Mouse (Mus musculus): ENCODE data around the gene Ssbp3.

Gene Ssbp3

GRCm38 (mm10) chr4:106910201-106911172, at the start of gene Ssbp3:
TSS of gene Ssbp3 (plus strand) at chr4:106910701.
- peak; percentile 83 for DNase-seq (ENCODE audit: low read depth, low spot score)

- DNase-seq (ENCODE audit: low read depth, low spot score), result no peak
These were observed 48.6 kb upstream of the Ssbp3 start for GRCm38 (mm10) chr4:106861871-106862270.

DNA sequence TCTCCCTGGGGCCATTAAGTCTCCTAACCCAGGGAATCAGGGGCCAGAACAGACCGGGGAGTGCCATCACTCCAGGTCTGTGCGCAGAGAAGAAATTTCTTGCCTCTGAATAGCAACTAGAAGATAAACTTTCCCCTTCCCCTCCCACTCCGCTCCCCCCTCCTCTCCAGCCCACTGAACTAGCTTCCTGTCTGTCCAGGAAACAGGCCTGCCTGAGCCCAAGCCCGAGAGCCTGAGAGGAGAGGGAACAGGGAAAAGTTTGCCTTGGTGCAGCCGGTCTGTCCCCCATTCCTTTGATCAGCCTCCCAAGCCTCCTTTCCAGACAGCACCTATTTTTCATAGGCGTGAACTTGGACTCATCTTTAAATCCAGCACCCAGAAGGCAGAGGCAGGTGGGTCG, 48.2 kb upstream of the Ssbp3 start:
- no peak for DNase-seq (ENCODE audit: low read depth, low spot score)

DNA sequence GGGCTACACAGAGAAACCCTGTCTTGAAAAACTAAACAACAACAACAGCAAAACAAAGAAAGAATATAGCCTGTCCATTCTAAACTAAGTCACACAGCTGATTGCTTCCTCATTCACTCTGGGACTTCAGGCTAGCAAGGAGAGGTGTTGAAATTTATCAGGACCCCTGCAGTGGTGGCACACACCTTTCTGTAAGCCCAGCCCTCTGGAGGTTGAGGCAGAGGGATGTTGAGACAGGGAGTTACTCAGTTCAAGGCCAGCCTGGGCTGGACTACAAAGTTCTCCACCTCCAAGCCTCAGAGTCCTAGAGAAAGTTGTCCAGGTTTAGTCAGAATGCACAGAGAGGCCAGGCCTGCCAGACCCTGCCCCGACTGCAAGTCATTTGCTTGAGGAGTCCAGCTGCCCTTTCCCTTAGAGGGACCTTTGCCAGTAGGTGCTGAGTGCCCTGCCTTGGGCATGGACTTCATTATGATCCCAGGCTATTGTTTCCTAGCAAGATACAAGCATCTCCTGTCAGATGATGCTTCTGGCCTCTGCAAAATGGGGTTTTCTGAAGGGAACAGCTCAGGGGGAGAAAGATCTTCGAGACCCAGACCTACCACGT, 47.6 kb upstream of the Ssbp3 start:
- DNase-seq (ENCODE audit: low read depth, low spot score), result no peak

GRCm38 (mm10) chr4:106865415-106866110, 44.9 kb upstream of the Ssbp3 start:
- DNase-seq (ENCODE audit: low read depth, low spot score), result no peak

GRCm38 (mm10) chr4:106866381-106866780, 44.1 kb upstream of the Ssbp3 start:
- DNase-seq (ENCODE audit: low read depth, low spot score), result no peak

DNA sequence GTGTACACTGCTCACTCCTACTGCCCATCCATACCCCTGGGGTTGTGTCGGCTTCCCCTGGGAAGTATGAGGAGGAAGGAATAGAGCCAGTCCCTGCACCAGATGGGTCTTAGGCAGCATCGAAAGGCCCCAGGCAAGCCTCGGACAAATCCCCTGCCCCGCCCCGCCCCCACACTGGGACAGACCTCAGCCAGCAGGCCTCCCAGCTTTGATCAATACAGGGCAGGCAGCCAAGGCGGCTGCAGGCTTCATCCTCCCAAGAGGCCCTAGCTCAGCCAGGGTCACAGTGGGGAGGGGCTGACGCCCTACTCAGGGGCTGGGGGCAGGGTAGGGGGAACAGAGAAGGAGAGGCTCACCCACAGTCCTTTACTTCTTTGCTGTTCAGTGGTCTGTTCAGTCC, 43.7 kb upstream of the Ssbp3 start:
- DNase-seq (ENCODE audit: low read depth, low spot score), result peak; percentile 20

DNA sequence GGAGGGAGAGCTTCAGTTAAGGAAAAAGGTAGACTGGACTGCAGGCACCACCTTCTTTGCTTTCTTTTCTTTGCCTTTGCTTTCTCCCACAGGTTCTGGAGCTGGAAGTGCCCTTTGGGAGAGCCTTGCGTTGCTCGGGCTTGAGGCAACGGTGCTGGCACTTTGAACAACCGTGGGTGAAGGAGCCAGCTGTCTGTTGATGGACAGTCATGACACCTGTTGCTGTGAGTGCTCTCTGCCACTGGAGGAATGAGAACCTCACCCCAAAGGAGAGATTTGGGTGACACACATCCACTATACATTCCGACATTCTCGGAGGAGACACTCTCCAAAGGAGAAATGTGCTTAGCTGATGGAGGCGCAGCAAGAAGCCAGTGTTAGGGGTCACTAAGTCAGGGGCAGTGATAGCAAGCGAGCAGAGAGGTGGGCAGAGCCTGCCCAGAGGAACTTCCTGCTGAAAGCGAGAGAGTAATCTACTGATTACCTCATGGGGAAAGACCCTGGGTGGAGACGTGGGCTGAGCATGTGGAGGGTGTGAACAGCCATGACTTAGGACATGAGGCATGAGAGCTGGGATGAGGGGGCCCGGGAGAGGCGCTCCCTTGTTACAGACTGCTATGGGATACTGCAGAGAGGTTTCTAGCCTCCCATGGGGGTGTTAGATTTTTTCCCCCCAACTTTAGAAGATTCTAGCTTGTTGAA, 41.6 kb upstream of the Ssbp3 start:
- no peak for DNase-seq (ENCODE audit: low read depth, low spot score)

DNA sequence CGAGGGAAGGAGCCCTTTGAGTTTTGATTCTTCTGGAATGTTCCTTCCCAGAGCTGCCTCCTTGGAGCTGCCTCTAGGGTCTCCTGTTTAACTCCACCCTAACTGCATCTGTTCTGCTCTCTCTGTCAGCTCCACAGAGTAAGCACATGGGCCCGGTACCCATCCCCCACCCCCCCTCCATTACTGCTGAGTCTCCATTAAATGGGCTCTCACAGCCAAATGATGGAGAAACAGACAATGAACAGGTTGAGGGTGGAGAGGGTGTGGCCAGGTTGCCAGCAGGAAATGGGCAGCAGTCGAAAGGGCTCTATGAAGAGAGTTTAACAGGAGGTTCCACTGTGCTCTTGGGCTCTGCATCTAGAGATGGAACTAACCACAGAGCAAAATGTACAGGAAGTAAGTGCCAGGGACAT, 41.0 kb upstream of the Ssbp3 start:
- no peak for DNase-seq (ENCODE audit: low read depth, low spot score)

DNA sequence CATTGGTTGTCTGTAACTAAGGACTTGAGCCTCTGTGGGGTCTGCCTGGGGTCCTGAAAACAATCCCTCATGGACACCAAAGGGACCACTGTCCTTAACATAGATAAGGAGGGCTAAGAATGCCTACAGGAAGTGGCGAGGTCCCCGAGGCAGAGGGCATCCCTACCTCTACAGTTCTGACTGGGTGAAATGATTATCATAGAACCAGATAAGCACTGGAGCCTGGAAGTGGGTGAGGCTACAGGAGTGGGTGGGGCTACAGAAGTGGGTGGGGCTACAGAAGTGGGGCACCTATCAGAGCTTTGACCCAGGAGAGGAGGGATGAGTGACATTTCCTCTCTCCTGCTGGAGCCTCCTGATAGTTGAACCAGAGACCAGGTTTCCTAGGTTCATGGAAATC, 39.9 kb upstream of the Ssbp3 start:
- no peak for DNase-seq (ENCODE audit: low read depth, low spot score)

DNA sequence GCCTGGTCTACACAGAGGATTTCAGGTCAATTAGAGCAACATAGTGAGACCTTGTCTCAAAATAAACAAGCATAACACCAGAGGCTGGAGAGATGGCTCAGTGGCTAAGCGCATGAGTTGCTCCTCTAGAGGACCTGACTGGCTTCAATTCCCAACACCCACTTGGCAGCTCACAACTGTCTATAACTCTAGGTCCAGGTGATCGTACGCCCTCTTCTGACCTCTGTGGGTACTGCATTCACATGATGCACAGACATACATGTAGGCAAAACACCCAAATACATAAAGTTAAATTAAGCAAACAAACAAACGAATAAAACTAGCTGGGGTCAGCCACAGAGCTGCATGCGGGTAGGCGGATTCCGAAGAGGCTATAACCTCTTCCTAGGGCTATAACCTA, 36.0 kb upstream of the Ssbp3 start:
- no peak for DNase-seq (ENCODE audit: low read depth, low spot score)

- no peak for DNase-seq (ENCODE audit: low read depth, low spot score)
These were observed 29.4 kb upstream of the Ssbp3 start for GRCm38 (mm10) chr4:106881101-106881500.

DNA sequence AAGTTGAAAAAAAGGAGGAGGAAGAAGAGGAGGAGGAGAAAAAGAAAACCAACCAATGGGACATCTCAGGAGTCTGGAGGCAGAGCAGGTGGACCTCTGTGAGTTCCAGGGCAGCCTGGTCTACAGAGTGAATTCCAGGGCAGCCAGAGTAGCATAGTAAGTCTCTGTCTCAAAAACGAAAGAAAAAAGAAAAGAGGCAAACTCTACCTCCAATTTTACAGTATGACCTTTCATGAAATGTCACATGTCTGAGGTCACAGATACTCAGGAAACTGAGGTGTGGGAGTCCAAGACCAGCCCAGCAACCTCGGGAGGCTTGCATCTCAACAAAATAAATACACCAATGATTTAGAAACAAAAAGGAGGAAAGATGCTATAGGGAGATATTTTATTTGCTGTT, 27.4 kb upstream of the Ssbp3 start:
- no peak for DNase-seq (ENCODE audit: low read depth, low spot score)

GRCm38 (mm10) chr4:106886307-106887085, 24.0 kb upstream of the Ssbp3 start:
- no peak for DNase-seq (ENCODE audit: low read depth, low spot score)

DNA sequence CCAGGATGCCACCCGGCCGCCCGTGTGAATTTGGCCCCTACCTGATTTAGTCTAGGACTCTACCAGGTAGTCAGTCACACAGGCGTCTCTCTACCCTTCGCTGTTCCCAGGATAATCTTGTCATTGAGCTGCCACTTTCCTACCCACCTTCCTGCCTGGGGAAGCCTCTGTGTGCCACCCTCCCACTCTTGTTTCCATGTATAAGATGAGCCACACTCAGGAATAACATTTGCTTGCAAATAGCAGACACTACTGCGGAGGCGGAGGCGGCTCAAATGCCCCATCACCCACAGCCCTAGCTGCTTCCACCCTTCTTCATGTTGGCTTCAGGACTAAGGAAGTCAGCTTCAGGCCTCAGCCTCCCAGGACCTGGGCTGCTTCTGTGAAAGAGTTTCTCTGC, 14.4 kb upstream of the Ssbp3 start:
- no peak for DNase-seq (ENCODE audit: low read depth, low spot score)

GRCm38 (mm10) chr4:106898923-106899322, 11.6 kb upstream of the Ssbp3 start:
- DNase-seq (ENCODE audit: low read depth, low spot score), result no peak

GRCm38 (mm10) chr4:106899471-106899870, 11.0 kb upstream of the Ssbp3 start:
- no peak for DNase-seq (ENCODE audit: low read depth, low spot score)

DNA sequence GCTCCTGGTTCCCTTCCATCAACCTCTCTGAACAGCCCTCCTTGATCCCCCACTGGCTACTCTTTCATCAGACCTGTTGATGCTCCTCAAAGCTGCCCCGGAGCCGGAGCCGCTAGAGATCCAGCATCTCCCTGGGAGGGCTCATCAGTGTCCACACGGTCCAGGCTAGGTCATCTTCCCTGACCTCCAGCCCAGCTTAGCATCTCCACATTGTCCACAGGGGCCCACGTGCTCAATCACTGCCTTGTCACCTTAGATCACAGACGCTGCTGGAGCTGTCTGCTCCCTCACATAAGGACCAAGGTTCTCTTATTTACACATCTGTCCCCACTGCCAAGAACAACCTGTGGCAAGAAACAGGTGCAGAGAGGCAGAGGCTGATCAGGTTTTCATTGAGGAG, 9.8 kb upstream of the Ssbp3 start:
- no peak for DNase-seq (ENCODE audit: low read depth, low spot score)

GRCm38 (mm10) chr4:106901610-106902009, 8.9 kb upstream of the Ssbp3 start:
- DNase-seq (ENCODE audit: low read depth, low spot score), result no peak

DNA sequence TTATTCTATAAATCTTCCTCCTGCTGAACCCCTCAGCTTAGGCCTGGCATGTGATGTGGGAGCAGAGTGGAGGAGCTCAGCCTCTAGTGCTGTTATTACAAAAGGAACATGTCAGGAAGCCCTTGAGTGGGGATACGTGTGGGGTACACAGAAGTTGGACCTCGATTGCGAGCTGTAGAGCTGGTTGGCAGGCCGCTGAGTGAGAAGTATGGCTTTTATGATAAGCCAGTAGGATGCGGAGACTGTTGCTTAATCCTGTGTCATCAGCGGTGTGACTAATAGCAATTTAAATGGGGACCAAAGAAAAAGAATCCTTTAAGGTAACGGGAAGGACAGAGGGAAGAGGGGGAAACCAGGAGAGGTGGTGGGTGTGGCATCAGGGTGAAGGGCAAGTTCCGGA, 8.3 kb upstream of the Ssbp3 start:
- no peak for DNase-seq (ENCODE audit: low read depth, low spot score)

DNA sequence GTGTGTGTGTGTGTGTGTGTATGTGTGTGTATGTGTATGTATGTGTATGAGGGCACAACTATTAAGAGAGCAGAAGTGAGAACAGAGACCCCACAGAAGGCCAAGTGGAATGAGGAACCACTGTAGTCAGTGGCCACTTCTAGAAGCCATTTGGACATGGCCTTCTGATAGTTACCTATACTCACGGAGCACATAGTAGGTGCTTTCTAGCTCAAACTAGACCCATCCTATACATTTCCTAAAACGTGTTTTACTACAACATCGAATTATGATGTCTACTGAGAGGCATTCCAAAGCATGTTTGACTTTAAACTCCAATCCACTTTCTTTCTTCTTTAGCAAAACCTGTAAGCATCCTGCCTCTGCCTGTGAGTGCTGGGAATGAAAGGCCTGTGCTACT, 4.6 kb upstream of the Ssbp3 start:
- no peak for DNase-seq (ENCODE audit: low read depth, low spot score)

Measured in retina, adult 2 months (tissue).